Mouse (Mus musculus): ENCODE measurements at regions not wholly inside any gene's neighbourhood (a gene's known extent, or its start where the extent isn't known, plus 50 kb on each side); places are given as distances from the start of the nearest gene placed in this dataset.

- no peaks in the 10 kb centered on the region for H3K36me3 ChIP-seq (ENCODE audit: control insufficient read depth, insufficient read depth, low read length)
- H3K27me3 ChIP-seq (ENCODE audit: control insufficient read depth, insufficient read depth, low read length), result no peaks in the 10 kb centered on the region
- H3K9me3 ChIP-seq (ENCODE audit: control insufficient read depth, low read length), result no peaks in the 10 kb centered on the region
- no peak overlapping the region for H3K4me2 ChIP-seq (replicated peaks; ENCODE audit: low read depth, low read length, severe bottlenecking)
- no peaks in the 10 kb centered on the region for H3K4me1 ChIP-seq (ENCODE audit: control insufficient read depth, insufficient read depth, low read length)
- DNase-seq (ENCODE audit: low spot score), result no peak
- H3K27ac ChIP-seq (replicated peaks; ENCODE audit: low read depth, low read length), result no peak overlapping the region
- 32% methylated on average over 5 of the region's 5 CpGs for WGBS
- no peak overlapping the region for H3K4me3 ChIP-seq (replicated peaks; ENCODE audit: low read length)
- TF ChIP-seq POLR2A (IDR thresholded peaks at IDR 0.05; ENCODE audit: borderline replicate concordance, extremely low read depth, insufficient read depth, insufficient read length), result no peak
- ATAC-seq (ENCODE audit: low FRiP score, low read depth), result no peak
- no peak overlapping the region for H3K9ac ChIP-seq (ENCODE audit: low read depth, low read length, severe bottlenecking)
Measured at GRCm38 (mm10) chr3:38577890-38578628, 93.4 kb upstream of the Ankrd50 start.

- Histone ChIP-seq H3K36me3 (ENCODE audit: control insufficient read depth, insufficient read depth, low read length) (no peaks in the 10 kb centered on the region), H3K4me3 (replicated peaks; ENCODE audit: low read length) (no peak overlapping the region), H3K4me2 (replicated peaks; ENCODE audit: low read depth, low read length, severe bottlenecking) (no peak overlapping the region), H3K4me1 (ENCODE audit: control insufficient read depth, insufficient read depth, low read length) (no peaks in the 10 kb centered on the region), H3K27me3 (ENCODE audit: control insufficient read depth, insufficient read depth, low read length) (no peaks in the 10 kb centered on the region), H3K9ac (ENCODE audit: low read depth, low read length, severe bottlenecking) (no peak overlapping the region), H3K9me3 (ENCODE audit: control insufficient read depth, low read length) (no peaks in the 10 kb centered on the region), H3K27ac (replicated peaks; ENCODE audit: low read depth, low read length) (no peak overlapping the region)
- WGBS, result 84% methylated on average over 5 of the region's 5 CpGs
- DNase-seq (ENCODE audit: low spot score), result no peak
- no peak for ATAC-seq (ENCODE audit: low FRiP score, low read depth)
- no peak for TF ChIP-seq POLR2A (IDR thresholded peaks at IDR 0.05; ENCODE audit: borderline replicate concordance, extremely low read depth, insufficient read depth, insufficient read length)
Measured at GRCm38 (mm10) chr3:38573594-38573993, 89.0 kb upstream of the Ankrd50 start.

GRCm38 (mm10) chr3:38572159-38572558 is 87.5 kb upstream of the Ankrd50 start:
- H3K9ac ChIP-seq (ENCODE audit: low read depth, low read length, severe bottlenecking), result no peak overlapping the region
- no peak overlapping the region for H3K4me2 ChIP-seq (replicated peaks; ENCODE audit: low read depth, low read length, severe bottlenecking)
- TF ChIP-seq POLR2A (IDR thresholded peaks at IDR 0.05; ENCODE audit: borderline replicate concordance, extremely low read depth, insufficient read depth, insufficient read length), result no peak
- ATAC-seq (ENCODE audit: low FRiP score, low read depth) (no peak), DNase-seq (ENCODE audit: low spot score) (no peak)
- no peak overlapping the region for H3K4me3 ChIP-seq (replicated peaks; ENCODE audit: low read length)
- H3K9me3 ChIP-seq (ENCODE audit: control insufficient read depth, low read length), result no peaks in the 10 kb centered on the region
- H3K36me3 ChIP-seq (ENCODE audit: control insufficient read depth, insufficient read depth, low read length), result no peaks in the 10 kb centered on the region
- H3K27me3 ChIP-seq (ENCODE audit: control insufficient read depth, insufficient read depth, low read length), result no peaks in the 10 kb centered on the region
- H3K27ac ChIP-seq (replicated peaks; ENCODE audit: low read depth, low read length), result no peak overlapping the region
- WGBS, result 64% methylated on average over 3 of the region's 3 CpGs
- no peaks in the 10 kb centered on the region for H3K4me1 ChIP-seq (ENCODE audit: control insufficient read depth, insufficient read depth, low read length)

- 89% methylated on average over 4 of the region's 4 CpGs for WGBS
- no peak for DNase-seq (ENCODE audit: low spot score)
- Histone ChIP-seq H3K27me3 (ENCODE audit: control insufficient read depth, insufficient read depth, low read length) (no peaks in the 10 kb centered on the region), H3K9ac (ENCODE audit: low read depth, low read length, severe bottlenecking) (no peak overlapping the region), H3K36me3 (ENCODE audit: control insufficient read depth, insufficient read depth, low read length) (no peaks in the 10 kb centered on the region), H3K4me2 (replicated peaks; ENCODE audit: low read depth, low read length, severe bottlenecking) (no peak overlapping the region), H3K9me3 (ENCODE audit: control insufficient read depth, low read length) (no peaks in the 10 kb centered on the region), H3K27ac (replicated peaks; ENCODE audit: low read depth, low read length) (no peak overlapping the region), H3K4me3 (replicated peaks; ENCODE audit: low read length) (no peak overlapping the region), H3K4me1 (ENCODE audit: control insufficient read depth, insufficient read depth, low read length) (no peaks in the 10 kb centered on the region)
- no peak for TF ChIP-seq POLR2A (IDR thresholded peaks at IDR 0.05; ENCODE audit: borderline replicate concordance, extremely low read depth, insufficient read depth, insufficient read length)
- no peak for ATAC-seq (ENCODE audit: low FRiP score, low read depth)
Measured at GRCm38 (mm10) chr3:38571224-38571623, 86.6 kb upstream of the Ankrd50 start.

GRCm38 (mm10) chr3:38569001-38569400 is 84.4 kb upstream of the Ankrd50 start:
- ATAC-seq (ENCODE audit: low FRiP score, low read depth) (no peak), DNase-seq (ENCODE audit: low spot score) (no peak)
- TF ChIP-seq POLR2A (IDR thresholded peaks at IDR 0.05; ENCODE audit: borderline replicate concordance, extremely low read depth, insufficient read depth, insufficient read length), result no peak
- Histone ChIP-seq H3K27me3 (ENCODE audit: control insufficient read depth, insufficient read depth, low read length) (no peaks in the 10 kb centered on the region), H3K4me1 (ENCODE audit: control insufficient read depth, insufficient read depth, low read length) (no peaks in the 10 kb centered on the region), H3K9me3 (ENCODE audit: control insufficient read depth, low read length) (no peaks in the 10 kb centered on the region), H3K9ac (ENCODE audit: low read depth, low read length, severe bottlenecking) (no peak overlapping the region), H3K36me3 (ENCODE audit: control insufficient read depth, insufficient read depth, low read length) (no peaks in the 10 kb centered on the region), H3K4me3 (replicated peaks; ENCODE audit: low read length) (no peak overlapping the region), H3K27ac (replicated peaks; ENCODE audit: low read depth, low read length) (no peak overlapping the region), H3K4me2 (replicated peaks; ENCODE audit: low read depth, low read length, severe bottlenecking) (no peak overlapping the region)
- 62% methylated on average over 6 of the region's 6 CpGs for WGBS

Measured in limb, embryonic 14.5 days (tissue).